Mouse (Mus musculus) megakaryocyte, embryonic 14.5 days (primary cell): ENCODE data around the gene Spag4. TPM values are rescaled to one million over a fixed set of nuclear protein-coding genes. Genes with fewer than 3 reads are reported as not detected.

Experiments
- H3K27me3 ChIP-seq: replicated peaks from 2 replicates; pipeline ENCODE3; 2012; ENCODE audit warnings: inconsistent platforms
- H3K36me3 ChIP-seq: replicated peaks from 2 replicates; pipeline ENCODE3; 2012; ENCODE audit warnings: low read length, inconsistent platforms, mixed read lengths
- H3K4me1 ChIP-seq: 2 replicates; pipeline ENCODE4 v1.6.1; 2012; ENCODE audit warnings: inconsistent platforms
- H3K4me3 ChIP-seq: replicated peaks from 2 replicates; pipeline ENCODE3; 2012; ENCODE audit warnings: moderate library complexity, mild to moderate bottlenecking, inconsistent platforms
- H3K9me3 ChIP-seq: 2 replicates; pipeline ENCODE4 v1.6.1; 2012; ENCODE audit warnings: inconsistent platforms
- FLI1 ChIP-seq: IDR thresholded peaks from 2 replicates; pipeline ENCODE4 v1.6.1; 2012; ENCODE audit warnings: low read length, inconsistent platforms, mixed read lengths
- GATA1 ChIP-seq: IDR thresholded peaks from 3 replicates; pipeline ENCODE4 v1.6.1; 2012; ENCODE audit warnings: mixed read lengths, low read length, inconsistent platforms, borderline replicate concordance
- polyA plus RNA-seq: library from polyadenylated mRNA; stranded (reverse); fragments of >175 nt; gene quantifications from 2 replicates; pipeline ENCODE4 v1.2.3, GENCODE M21; 2012; ENCODE audit warnings: low replicate concordance; ENCODE audit not compliant: insufficient read depth

The Spag4 gene
- polyA plus RNA-seq, 1 experiment: 2.2 TPM

GRCm38 (mm10) chr2:156067916-156068315 is 2.9 kb downstream of the Spag4 start:
- no peak for TF ChIP-seq FLI1
- TF ChIP-seq GATA1: no peak
- H3K27me3 ChIP-seq: peaks cover 11% of the 10 kb centered on the region
- peaks cover 10% of the 10 kb centered on the region for H3K4me1 ChIP-seq
- H3K4me3 ChIP-seq: no peak overlapping the region
- H3K36me3 ChIP-seq: peaks cover 52% of the 10 kb centered on the region
- H3K9me3 ChIP-seq: 0 out of 2 replicates have a peak, but pooled peaks cover under 1% of the 10 kb centered on the region

GRCm38 (mm10) chr2:156071236-156071635 is 6.3 kb downstream of the Spag4 start:
- peaks cover 5% of the 10 kb centered on the region for H3K27me3 ChIP-seq
- peaks cover 85% of the 10 kb centered on the region for H3K36me3 ChIP-seq
- H3K4me1 ChIP-seq: no peaks in the 10 kb centered on the region; the same call in 1 of the 2 replicates
- no peaks in the 10 kb centered on the region for H3K9me3 ChIP-seq
- H3K4me3 ChIP-seq: no peak overlapping the region
- no peak for TF ChIP-seq GATA1

- no peak for TF ChIP-seq GATA1
- no peak for TF ChIP-seq FLI1
- no peak overlapping the region for H3K4me3 ChIP-seq
- H3K36me3 ChIP-seq: peaks cover 95% of the 10 kb centered on the region
- H3K27me3 ChIP-seq: no peaks in the 10 kb centered on the region
- H3K9me3 ChIP-seq: no peaks in the 10 kb centered on the region
- peaks cover 10% of the 10 kb centered on the region for H3K4me1 ChIP-seq
These were observed 8.8 kb downstream of the Spag4 start for GRCm38 (mm10) chr2:156073725-156074124.

- H3K27me3 ChIP-seq: no peaks in the 10 kb centered on the region
- TF ChIP-seq GATA1: no peak
- TF ChIP-seq FLI1: no peak
- no peak overlapping the region for H3K4me3 ChIP-seq
- H3K9me3 ChIP-seq: no peaks in the 10 kb centered on the region
- peaks cover 90% of the 10 kb centered on the region for H3K36me3 ChIP-seq
- H3K4me1 ChIP-seq: peaks cover 20% of the 10 kb centered on the region
These were observed 12.5 kb downstream of the Spag4 start for GRCm38 (mm10) chr2:156077461-156077860.

- H3K4me1 ChIP-seq: peaks cover 31% of the 10 kb centered on the region
- no peaks in the 10 kb centered on the region for H3K9me3 ChIP-seq
- H3K4me3 ChIP-seq: no peak overlapping the region
- peaks cover 79% of the 10 kb centered on the region for H3K36me3 ChIP-seq
- TF ChIP-seq FLI1 (no peak), GATA1 (no peak)
- H3K27me3 ChIP-seq: no peaks in the 10 kb centered on the region
These were observed 13.6 kb downstream of the Spag4 start for GRCm38 (mm10) chr2:156078421-156079182.

GRCm38 (mm10) chr2:156079183-156079560 is 14.2 kb downstream of the Spag4 start:
- no peaks in the 10 kb centered on the region for H3K9me3 ChIP-seq
- no peak overlapping the region for H3K4me3 ChIP-seq
- peaks cover 32% of the 10 kb centered on the region for H3K4me1 ChIP-seq
- peaks cover 73% of the 10 kb centered on the region for H3K36me3 ChIP-seq
- TF ChIP-seq GATA1 (no peak), FLI1 (no peak)
- H3K27me3 ChIP-seq: no peaks in the 10 kb centered on the region

GRCm38 (mm10) chr2:156079674-156080073 is 14.7 kb downstream of the Spag4 start:
- TF ChIP-seq GATA1 (no peak), FLI1 (no peak)
- H3K27me3 ChIP-seq: no peaks in the 10 kb centered on the region
- H3K9me3 ChIP-seq: no peaks in the 10 kb centered on the region
- H3K4me3 ChIP-seq: no peak overlapping the region
- H3K4me1 ChIP-seq: peaks cover 37% of the 10 kb centered on the region
- H3K36me3 ChIP-seq: peaks cover 68% of the 10 kb centered on the region

- Histone ChIP-seq H3K4me1 (peaks cover 40% of the 10 kb centered on the region), H3K27me3 (no peaks in the 10 kb centered on the region), H3K9me3 (no peaks in the 10 kb centered on the region), H3K4me3 (no peak overlapping the region), H3K36me3 (peaks cover 61% of the 10 kb centered on the region)
- no peak for TF ChIP-seq FLI1
These were observed 15.4 kb downstream of the Spag4 start for GRCm38 (mm10) chr2:156080391-156080790.

- peaks cover 60% of the 10 kb centered on the region for H3K4me1 ChIP-seq
- TF ChIP-seq GATA1: no peak
- TF ChIP-seq FLI1: no peak
- H3K4me3 ChIP-seq: no peak overlapping the region
- H3K9me3 ChIP-seq: no peaks in the 10 kb centered on the region
- H3K27me3 ChIP-seq: no peaks in the 10 kb centered on the region
- peaks cover 47% of the 10 kb centered on the region for H3K36me3 ChIP-seq
These were observed 19.6 kb downstream of the Spag4 start for GRCm38 (mm10) chr2:156084541-156084940.

- Histone ChIP-seq H3K9me3 (no peaks in the 10 kb centered on the region), H3K4me1 (peaks cover 73% of the 10 kb centered on the region), H3K36me3 (peaks cover 56% of the 10 kb centered on the region), H3K27me3 (no peaks in the 10 kb centered on the region), H3K4me3 (no peak overlapping the region)
- TF ChIP-seq FLI1: no peak
- TF ChIP-seq GATA1: no peak
These were observed 22.6 kb downstream of the Spag4 start for GRCm38 (mm10) chr2:156087391-156088110.
